Mouse (Mus musculus): Measurements from ENCODE around the gene Atxn7l3.

GRCm38 (mm10) chr11:102327250-102327649 is 30.8 kb upstream of the Atxn7l3 start:
- no peak for TF ChIP-seq GATA1 (IDR thresholded peaks at IDR 0.05; ENCODE audit: borderline replicate concordance, low read length)
- no peak for TF ChIP-seq FLI1 (IDR thresholded peaks at IDR 0.05; ENCODE audit: low read length)

Measured in megakaryocyte, embryonic 14.5 days (primary cell).